Mouse (Mus musculus) olfactory bulb, adult 2 months (tissue): ENCODE measurements at regions not wholly inside any gene's neighbourhood (a gene's known extent, or its start where the extent isn't known, plus 50 kb on each side); places are given as distances from the start of the nearest gene placed in this dataset.

Experiments used
- CTCF ChIP-seq: fragments of 200-500 bp; IDR thresholded peaks from 2 replicates; pipeline ENCODE4 v1.5.1; 2012; ENCODE audit warnings: low read depth, mild to moderate bottlenecking, low read length, moderate library complexity; ENCODE audit not compliant: insufficient read depth
- POLR2A ChIP-seq: fragments of 200-500 bp; IDR thresholded peaks from 2 replicates; pipeline ENCODE4 v1.6.1; 2012; ENCODE audit warnings: mild to moderate bottlenecking, low read depth, low read length, moderate library complexity; ENCODE audit not compliant: insufficient read depth

DNA sequence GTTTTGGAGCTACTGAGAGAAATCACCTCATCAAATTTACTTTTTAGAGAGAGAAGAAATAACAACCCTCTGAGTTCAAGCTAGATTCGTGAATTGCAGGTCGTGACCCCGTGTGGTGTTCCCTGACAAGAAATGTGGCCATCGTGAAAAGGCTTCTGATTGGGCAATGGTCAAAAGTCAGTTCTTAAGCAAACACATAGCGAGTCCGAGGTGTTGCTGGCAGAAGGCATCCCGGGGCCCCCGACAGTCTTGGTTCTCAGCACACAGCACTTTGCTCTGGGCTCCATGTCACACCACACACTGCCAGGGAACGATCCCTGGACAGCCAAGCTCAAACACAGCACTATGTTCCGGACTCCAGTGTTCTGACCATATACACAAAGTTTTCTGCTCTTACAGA is 320.0 kb downstream of the Etnk1 start:
- TF ChIP-seq CTCF (no peak), POLR2A (no peak)
